Mouse (Mus musculus): Measurements from ENCODE around the gene Gm10842. TPM values are rescaled to one million over a fixed set of nuclear protein-coding genes. Genes with fewer than 3 reads are reported as not detected.
A peak's percentile ranks its signal among the peaks of the same experiment; 100 is the strongest.

The Gm10842 gene
- total and polyA plus RNA-seq, 3 experiments: not detected

DNA sequence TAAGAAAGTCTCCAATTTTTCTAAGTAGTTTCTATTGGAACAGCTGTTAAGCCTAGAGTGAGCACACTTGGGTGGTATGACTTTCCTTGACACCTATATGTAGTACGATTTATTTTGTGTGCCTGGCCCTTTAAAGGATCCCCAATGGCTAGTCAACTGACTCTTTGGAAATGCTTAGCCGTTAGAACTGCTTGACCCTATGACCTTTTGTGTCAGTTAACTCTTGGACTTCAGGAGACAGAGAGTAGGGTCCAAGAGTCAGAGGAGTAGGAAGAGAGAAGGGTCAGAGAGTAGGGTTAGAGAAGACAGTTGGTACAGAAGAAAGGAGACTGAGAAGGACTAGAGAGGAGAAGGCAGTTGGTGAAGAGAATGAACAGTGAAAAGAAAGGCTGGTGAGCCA lies 31.8 kb downstream of the Gm10842 start, which contains the start of gene Tlk2:
TSS of gene Tlk2 (plus strand) at position 292 of the 400 bp plus-strand sequence.
- H3K27me3 ChIP-seq (replicated peaks): no peaks in the 10 kb centered on the region
- peaks cover 24% of the 10 kb centered on the region for H3K79me2 ChIP-seq (replicated peaks; ENCODE audit: control insufficient read depth, extremely low read depth, insufficient read depth, poor library complexity, severe bottlenecking)
- no peaks in the 10 kb centered on the region for H3K9me3 ChIP-seq (replicated peaks; ENCODE audit: low read length)
- dilution Hi-C loops (cut with MboI; ENCODE audit: extremely low pct_ligation_motif_present, extremely low pct_unique_long_range_greater_than_20kb, low sequenced_read_pairs): no loop called here
- peaks cover 0 to 9% of the 10 kb centered on the region in 2 experiments for H3K36me3 ChIP-seq (replicated peaks in 1 of 2; ENCODE audit: control insufficient read depth in 1 of 2, insufficient read depth in 1 of 2, low read length in 1 of 2)
- TF ChIP-seq USF2 (conservative IDR thresholded peaks at IDR 0.05; ENCODE audit: low read depth, low read length): no peak
- no peak for TF ChIP-seq KAT2A (IDR thresholded peaks at IDR 0.05; ENCODE audit: insufficient replicate concordance, low read length)
- TF ChIP-seq MYC (IDR thresholded peaks at IDR 0.05; ENCODE audit: low read depth, low read length): no peak
- no peak for TF ChIP-seq MXI1 (IDR thresholded peaks at IDR 0.05; ENCODE audit: low read depth, low read length)
- TF ChIP-seq JUN (IDR thresholded peaks at IDR 0.05; ENCODE audit: insufficient read depth, low read depth, low read length): no peak
- TF ChIP-seq IRF4 (IDR thresholded peaks at IDR 0.05; ENCODE audit: low read depth, low read length): no peak
- no peak for TF ChIP-seq JUND (conservative IDR thresholded peaks at IDR 0.05; ENCODE audit: low read depth, low read length)
- no peak for TF ChIP-seq E2F4 (IDR thresholded peaks at IDR 0.05; ENCODE audit: insufficient replicate concordance, low read depth, low read length)
- peak within 1 kb of the TSS; percentile 65; the same call in 1 of the 2 replicates for H3K4me2 ChIP-seq (ENCODE audit: insufficient read depth, low read depth, poor library complexity, severe bottlenecking)
- H3K4me1 ChIP-seq (ENCODE audit: control insufficient read depth in 1 of 2, insufficient read depth in 2 of 2): peaks cover 0 to 21% of the 10 kb centered on the region in 2 experiments; a peak in 2 of 4 replicates
- H3K27ac ChIP-seq (ENCODE audit: insufficient read depth, low read depth): no peak within 1 kb of the TSS
- no peak for DNase-seq (ENCODE audit: extremely low read depth)
- H3K4me3 ChIP-seq (replicated peaks in 1 of 3; ENCODE audit: low read depth in 2 of 3, low read length in 2 of 3, poor library complexity in 1 of 3): no peak within 1 kb of the TSS
- no peak within 1 kb of the TSS for H3K9ac ChIP-seq (ENCODE audit: insufficient read depth, low read depth)
- in situ Hi-C loops (cut with MboI; ENCODE audit: low pct_ligation_motif_present, low pct_unique_long_range_greater_than_20kb, low sequenced_read_pairs): no loop called here

DNA sequence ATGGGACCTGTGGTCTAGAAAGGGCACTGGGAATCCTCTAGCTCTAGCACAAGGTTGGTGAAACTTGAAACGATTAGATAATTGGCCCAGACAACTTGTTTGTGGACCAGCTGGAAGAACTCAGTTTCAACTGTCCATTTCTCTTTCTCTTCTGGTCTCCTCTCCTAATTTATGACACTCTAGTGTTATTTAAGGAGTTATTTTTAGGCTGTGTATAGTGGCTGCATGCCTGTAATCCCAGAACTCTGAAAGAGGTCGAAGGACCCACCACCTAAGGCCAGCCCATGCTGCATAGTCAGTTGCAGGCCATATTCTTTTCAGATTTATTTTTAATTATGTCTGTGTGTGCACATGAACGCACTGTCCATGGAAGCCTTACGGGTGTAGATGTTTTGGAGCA lies 32.8 kb downstream of the Gm10842 start:
- H3K4me2 ChIP-seq (ENCODE audit: insufficient read depth, low read depth, poor library complexity, severe bottlenecking): peak overlapping the region; percentile 65; the same call in 1 of the 2 replicates
- peaks cover 5 to 17% of the 10 kb centered on the region in 2 experiments for H3K36me3 ChIP-seq (replicated peaks in 1 of 2; ENCODE audit: control insufficient read depth in 1 of 2, insufficient read depth in 1 of 2, low read length in 1 of 2)
- H3K4me3 ChIP-seq (replicated peaks in 1 of 3; ENCODE audit: low read depth in 2 of 3, low read length in 2 of 3, poor library complexity in 1 of 3): no peak overlapping the region
- dilution Hi-C loops (cut with MboI; ENCODE audit: extremely low pct_ligation_motif_present, extremely low pct_unique_long_range_greater_than_20kb, low sequenced_read_pairs) (no loop called here), in situ Hi-C loops (cut with MboI; ENCODE audit: low pct_ligation_motif_present, low pct_unique_long_range_greater_than_20kb, low sequenced_read_pairs) (no loop called here)
- H3K27me3 ChIP-seq (replicated peaks): no peaks in the 10 kb centered on the region
- peaks cover 0 to 30% of the 10 kb centered on the region in 2 experiments; a peak in 3 of 4 replicates for H3K4me1 ChIP-seq (ENCODE audit: control insufficient read depth in 1 of 2, insufficient read depth in 2 of 2)
- no peak for TF ChIP-seq MYC (IDR thresholded peaks at IDR 0.05; ENCODE audit: low read depth, low read length)
- no peak for TF ChIP-seq USF2 (conservative IDR thresholded peaks at IDR 0.05; ENCODE audit: low read depth, low read length)
- no peak for TF ChIP-seq USF1 (IDR thresholded peaks at IDR 0.05; ENCODE audit: low read depth, low read length)
- no peak for TF ChIP-seq MAZ (IDR thresholded peaks at IDR 0.05; ENCODE audit: low read depth, low read length)
- no peak for TF ChIP-seq ZMIZ1 (IDR thresholded peaks at IDR 0.05; ENCODE audit: low read depth, low read length)
- no peak for TF ChIP-seq ELF1 (IDR thresholded peaks at IDR 0.05; ENCODE audit: low read depth, low read length)
- no peak for TF ChIP-seq JUN (IDR thresholded peaks at IDR 0.05; ENCODE audit: insufficient read depth, low read depth, low read length)
- TF ChIP-seq KAT2A (IDR thresholded peaks at IDR 0.05; ENCODE audit: insufficient replicate concordance, low read length): no peak
- no peak for TF ChIP-seq GABPA (IDR thresholded peaks at IDR 0.05; ENCODE audit: insufficient replicate concordance, low read depth, low read length)
- no peak for TF ChIP-seq MEF2A (IDR thresholded peaks at IDR 0.05; ENCODE audit: borderline replicate concordance, low read depth, low read length)
- no peak for TF ChIP-seq PAX5 (IDR thresholded peaks at IDR 0.05; ENCODE audit: low read length)
- TF ChIP-seq TBP (conservative IDR thresholded peaks at IDR 0.05; ENCODE audit: low read depth, low read length): no peak
- TF ChIP-seq IRF4 (IDR thresholded peaks at IDR 0.05; ENCODE audit: low read depth, low read length): no peak
- no peak for TF ChIP-seq MXI1 (IDR thresholded peaks at IDR 0.05; ENCODE audit: low read depth, low read length)
- TF ChIP-seq UBTF (IDR thresholded peaks at IDR 0.05; ENCODE audit: low read depth, low read length): no peak
- TF ChIP-seq RCOR1 (conservative IDR thresholded peaks at IDR 0.05; ENCODE audit: low read depth, low read length): no peak
- TF ChIP-seq CHD2 (IDR thresholded peaks at IDR 0.05; ENCODE audit: low read length): no peak
- TF ChIP-seq ZKSCAN1 (IDR thresholded peaks at IDR 0.05; ENCODE audit: borderline replicate concordance, low read depth, low read length): no peak
- no peak for TF ChIP-seq SMC3 (IDR thresholded peaks at IDR 0.05; ENCODE audit: low read depth, low read length)
- no peaks in the 10 kb centered on the region for H3K9me3 ChIP-seq (replicated peaks; ENCODE audit: low read length)
- H3K9ac ChIP-seq (ENCODE audit: insufficient read depth, low read depth): peak overlapping the region; percentile 85; the same call in 1 of the 2 replicates
- DNase-seq (ENCODE audit: extremely low read depth): no peak
- H3K27ac ChIP-seq (ENCODE audit: insufficient read depth, low read depth): no peak overlapping the region
- H3K79me2 ChIP-seq (replicated peaks; ENCODE audit: control insufficient read depth, extremely low read depth, insufficient read depth, poor library complexity, severe bottlenecking): peaks cover 34% of the 10 kb centered on the region

All from CH12.LX (cell line).